Mouse (Mus musculus): ENCODE results near the gene Pbx1.
A peak's percentile ranks its signal among the peaks of the same experiment; 100 is the strongest.
"Not testable (repeated sequence)": the region's sequence is repeated elsewhere in the genome, so short reads cannot be mapped to it uniquely, and the experiment has no call there.

Gene Pbx1

GRCm38 (mm10) chr1:168432232-168432280 lies at the start of gene Pbx1:
TSS of gene Pbx1 (minus strand) at chr1:168432270.
- DNase-seq (ENCODE audit: low read depth), result not testable (repeated sequence)

DNA sequence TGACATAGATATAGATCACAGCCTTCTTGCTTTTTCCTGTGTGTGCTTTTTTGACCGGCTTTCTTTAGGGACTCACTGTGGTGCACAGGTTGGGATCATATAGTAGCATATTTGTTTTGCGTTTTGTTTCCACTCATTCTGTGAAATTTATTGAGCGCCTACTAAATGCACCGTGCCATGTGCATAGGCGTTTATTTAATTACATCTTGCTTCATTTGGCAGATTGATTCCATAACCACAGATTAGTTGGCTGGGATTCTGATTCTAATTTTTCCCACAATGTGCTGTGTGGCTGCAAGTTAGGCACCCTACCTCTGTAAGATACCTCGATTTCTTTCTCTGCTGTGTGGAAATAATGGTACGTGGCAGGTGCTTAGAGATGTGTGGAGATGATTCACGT lies 47.6 kb upstream of the Pbx1 start:
- DNase-seq (ENCODE audit: low read depth), result no peak

DNA sequence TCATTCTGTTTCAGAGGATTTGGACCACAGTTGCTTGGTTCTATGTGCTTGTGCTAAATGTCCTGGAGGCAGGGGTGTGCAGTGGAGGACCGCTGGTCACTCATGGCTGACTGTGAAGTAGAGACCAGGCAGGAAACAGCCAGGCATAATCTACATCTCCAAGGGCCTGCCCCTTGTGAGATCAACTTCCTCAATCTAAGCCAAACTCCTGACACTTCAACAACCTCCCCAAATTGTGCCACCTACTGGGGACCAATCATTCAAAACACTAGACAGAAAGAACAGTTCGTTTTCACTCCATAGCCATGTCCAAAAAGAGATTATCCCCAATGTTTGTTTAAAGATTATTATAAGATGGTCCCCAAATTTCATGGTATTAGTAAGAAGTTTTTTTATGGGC lies 46.8 kb upstream of the Pbx1 start:
- no peak for DNase-seq (ENCODE audit: low read depth)

- DNase-seq (ENCODE audit: low read depth), result no peak
These were observed 44.8 kb upstream of the Pbx1 start for GRCm38 (mm10) chr1:168476917-168477316.

DNA sequence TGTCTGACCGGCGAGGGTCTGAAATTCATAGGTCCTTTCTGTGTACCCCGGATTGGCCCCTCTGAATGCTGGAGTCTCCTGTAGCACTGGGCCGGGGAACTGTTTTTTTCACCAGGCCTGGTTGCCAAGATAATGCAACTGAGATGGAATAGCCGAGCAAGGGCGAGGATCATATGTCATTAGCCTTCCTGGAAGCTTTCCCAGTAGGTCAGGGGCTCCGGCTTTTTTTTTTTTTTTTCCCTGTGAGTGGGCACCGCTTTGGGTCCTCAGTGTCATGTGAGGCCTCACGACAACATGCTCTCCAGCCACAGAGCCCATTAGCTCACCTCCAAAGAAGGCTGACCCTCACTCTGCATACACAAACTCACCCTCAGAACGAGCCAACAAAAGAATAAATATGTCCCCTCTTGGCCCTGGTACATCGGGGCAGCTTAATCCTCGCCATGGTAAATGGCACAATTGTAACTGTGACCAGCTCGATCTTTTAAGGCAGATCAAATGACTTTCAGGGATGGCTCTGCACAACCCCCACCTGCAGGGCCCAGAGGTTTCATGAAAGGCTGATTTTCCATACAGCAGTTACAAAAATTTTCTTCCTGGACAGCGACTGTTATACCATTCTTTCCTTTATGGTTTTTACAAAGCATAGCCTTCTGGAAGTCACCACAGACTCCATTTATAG lies 44.3 kb upstream of the Pbx1 start:
- DNase-seq (ENCODE audit: low read depth), result no peak

DNA sequence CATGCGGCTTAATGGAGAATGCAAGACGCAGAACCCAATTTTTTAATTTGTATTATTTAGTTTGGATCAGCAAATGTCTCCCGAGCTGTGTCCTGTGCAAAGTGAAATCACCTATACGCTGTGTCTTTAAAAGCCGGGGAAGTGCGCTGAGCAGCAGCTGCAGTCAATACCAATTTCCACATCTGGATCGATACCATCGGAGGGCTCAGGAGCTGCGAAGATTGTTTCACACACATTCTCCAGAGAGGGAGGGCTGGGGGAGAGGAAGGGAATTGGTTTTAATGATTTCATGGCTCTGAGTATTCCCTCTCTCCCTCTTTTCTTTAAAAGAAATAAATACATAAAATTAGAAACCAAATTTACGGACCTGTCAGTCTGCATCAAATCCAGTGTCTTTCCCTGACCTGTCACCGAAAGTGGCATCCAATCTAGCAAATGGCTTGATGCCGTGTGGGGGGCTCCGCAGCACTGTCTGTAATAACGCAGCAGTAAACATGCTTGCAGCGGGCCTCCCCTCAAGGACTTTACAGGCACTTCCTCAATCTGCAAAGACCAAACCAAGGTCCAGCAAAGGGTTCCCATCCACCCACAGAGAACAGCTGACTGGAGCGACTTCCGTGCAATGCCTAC lies 43.6 kb upstream of the Pbx1 start:
- DNase-seq (ENCODE audit: low read depth), result no peak

- peak; percentile 9 for DNase-seq (ENCODE audit: low read depth)
These were observed 41.4 kb upstream of the Pbx1 start for GRCm38 (mm10) chr1:168473255-168474069.

GRCm38 (mm10) chr1:168472545-168473254 lies 40.6 kb upstream of the Pbx1 start:
- DNase-seq (ENCODE audit: low read depth), result peak; percentile 5

DNA sequence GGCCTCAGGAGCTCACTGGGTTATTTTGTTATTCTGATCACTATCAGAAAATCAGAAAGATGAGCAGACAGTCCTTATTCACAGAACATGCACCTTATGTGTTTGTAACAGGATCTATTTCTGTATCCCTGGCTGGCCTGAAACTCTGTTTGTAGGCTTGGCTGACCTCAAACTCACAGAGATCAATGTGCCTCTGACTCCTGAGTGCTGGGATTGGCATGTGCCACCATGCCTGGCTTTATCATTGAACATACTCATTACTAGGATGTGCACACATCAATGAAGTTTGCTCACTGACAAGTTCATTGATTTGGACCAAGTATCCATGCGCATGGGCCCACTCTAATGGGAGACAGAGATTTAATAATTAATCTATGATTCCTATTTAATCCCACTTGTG lies 27.4 kb upstream of the Pbx1 start:
- no peak for DNase-seq (ENCODE audit: low read depth)

DNA sequence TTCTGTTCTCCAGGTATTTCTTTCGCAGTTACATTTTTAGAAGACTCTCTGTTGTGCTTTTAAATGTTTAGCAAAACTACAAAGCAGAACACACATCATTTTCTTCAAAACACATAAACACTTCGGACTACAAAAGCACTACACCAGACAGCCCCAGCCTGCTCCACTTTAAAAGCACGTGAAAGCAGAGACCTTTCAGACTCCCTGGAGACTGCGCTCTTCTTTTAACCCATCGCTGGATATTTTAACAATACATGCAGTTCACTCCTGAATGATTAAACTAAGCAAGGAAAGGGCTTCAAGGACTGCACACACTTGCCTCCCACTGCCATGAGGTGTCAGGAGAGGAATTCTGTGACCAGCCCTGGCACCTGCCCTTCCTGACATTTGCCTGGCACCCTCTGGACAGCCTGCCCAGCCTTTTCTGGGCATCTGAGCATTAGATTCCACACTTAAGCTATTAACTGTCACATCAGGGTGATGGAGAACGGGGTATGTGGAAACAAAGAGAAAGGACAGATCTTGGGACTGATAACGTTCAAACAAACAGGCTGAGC lies 25.2 kb upstream of the Pbx1 start:
- no peak for DNase-seq (ENCODE audit: low read depth)

DNA sequence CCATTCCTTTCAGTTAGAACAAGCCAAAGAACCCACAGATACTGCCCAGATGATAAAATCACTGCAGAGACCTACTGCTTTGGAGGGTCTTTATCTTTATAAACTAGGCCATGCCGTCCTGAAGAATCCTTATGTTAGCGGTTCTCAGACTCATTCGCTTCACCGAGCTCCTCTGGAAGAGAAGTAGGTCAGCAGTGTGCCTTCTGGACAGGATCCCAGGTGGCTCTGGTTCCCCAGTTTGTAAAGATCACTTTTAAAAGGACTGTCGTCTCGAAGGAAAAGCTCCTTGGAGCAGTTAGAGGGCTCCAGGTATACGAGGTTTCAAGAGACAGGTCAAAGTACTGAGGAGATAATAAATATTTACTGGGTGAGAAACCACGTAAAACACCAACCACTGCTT lies 23.1 kb upstream of the Pbx1 start:
- DNase-seq (ENCODE audit: low read depth), result no peak

DNA sequence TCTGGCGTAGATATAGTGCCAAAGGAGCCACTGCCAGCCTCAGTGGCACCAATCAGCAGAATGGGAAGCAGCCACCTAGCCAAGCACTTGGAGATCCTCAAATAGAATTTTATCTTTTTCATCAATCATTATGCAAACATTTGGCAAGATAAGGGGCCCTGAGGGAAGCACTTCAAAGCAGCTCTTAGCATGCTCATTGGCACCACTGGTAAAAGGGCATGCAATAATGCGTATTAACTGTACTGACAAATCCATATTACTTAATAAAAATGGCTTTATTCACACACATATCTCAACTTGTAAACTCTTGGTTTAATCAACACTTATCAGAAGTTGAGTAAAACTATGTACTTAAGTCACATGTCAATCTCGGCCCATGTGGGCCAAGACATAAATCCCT lies 1.6 kb upstream of the Pbx1 start:
- DNase-seq (ENCODE audit: low read depth), result no peak

DNA sequence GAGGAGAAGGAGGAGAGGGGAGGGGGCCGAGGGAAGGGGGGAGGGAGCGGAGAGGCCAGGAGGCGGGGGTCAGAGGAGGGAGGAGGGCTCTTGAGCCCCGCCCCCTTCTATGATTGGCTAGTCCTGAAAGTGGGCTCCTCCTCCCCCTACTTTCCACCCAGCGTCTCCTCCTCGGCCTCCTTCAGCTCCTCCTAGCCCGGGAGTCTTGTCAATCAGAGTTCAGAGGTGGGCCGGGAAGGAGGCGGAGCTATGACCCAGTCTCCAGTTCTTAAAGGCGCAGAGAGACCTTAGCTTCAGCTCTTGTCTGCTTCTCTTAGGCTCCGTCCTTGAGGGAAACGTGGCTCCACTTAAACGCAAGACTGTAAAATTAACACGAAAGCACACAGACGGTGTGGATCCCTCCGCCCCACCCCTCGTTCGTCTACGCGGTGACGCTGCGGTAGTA lies 233 bp upstream of the Pbx1 start:
- DNase-seq (ENCODE audit: low read depth), result peak; percentile 99

- no peak for DNase-seq (ENCODE audit: low read depth)
These were observed 299 bp downstream of the Pbx1 start for GRCm38 (mm10) chr1:168431711-168432231.

GRCm38 (mm10) chr1:168430868-168431710 lies 981 bp downstream of the Pbx1 start:
- no peak for DNase-seq (ENCODE audit: low read depth)

GRCm38 (mm10) chr1:168429856-168430644 lies 2.0 kb downstream of the Pbx1 start:
- no peak for DNase-seq (ENCODE audit: low read depth)

- DNase-seq (ENCODE audit: low read depth), result no peak
These were observed 2.7 kb downstream of the Pbx1 start for GRCm38 (mm10) chr1:168429406-168429805.

GRCm38 (mm10) chr1:168428255-168428654 lies 3.8 kb downstream of the Pbx1 start:
- DNase-seq (ENCODE audit: low read depth), result no peak

DNA sequence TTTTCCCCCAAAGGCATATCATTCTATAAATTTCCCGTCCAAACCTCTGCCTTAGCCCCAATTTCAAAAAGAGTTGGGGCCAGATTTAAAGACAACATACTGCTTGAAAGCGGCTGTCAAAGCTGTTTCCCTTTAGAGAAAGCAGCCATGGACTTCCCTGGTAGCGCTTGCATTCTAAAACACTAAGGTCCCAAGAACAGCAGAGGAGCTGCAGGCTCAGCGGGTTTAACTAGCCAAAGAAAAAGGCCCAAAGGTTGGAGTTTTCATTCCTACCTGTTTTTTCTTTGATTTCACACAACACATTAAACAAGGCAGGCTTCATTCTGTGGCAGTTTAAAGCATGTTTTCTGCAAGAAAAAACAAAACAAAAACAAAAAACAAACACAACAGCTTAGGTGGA lies 4.5 kb downstream of the Pbx1 start:
- no peak for DNase-seq (ENCODE audit: low read depth)

DNA sequence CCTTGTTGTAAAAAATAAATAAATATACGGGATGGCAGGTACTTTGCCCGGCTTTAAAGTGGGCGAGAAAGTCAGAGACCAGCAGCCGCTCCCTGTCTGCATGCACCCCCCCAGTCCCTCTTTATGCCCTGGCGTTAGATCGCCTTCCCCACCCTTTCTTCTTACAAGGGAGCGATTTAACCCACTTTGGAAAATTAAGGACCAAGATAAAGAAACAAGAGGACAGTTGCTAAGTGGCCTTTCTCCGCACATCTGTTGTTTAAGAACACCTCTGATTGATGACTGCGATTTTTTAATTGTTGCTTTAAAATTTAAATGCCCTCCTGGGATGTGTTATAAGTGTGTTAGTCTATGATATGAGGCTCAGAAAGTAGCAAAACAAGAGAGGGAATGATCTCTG lies 5.2 kb downstream of the Pbx1 start:
- DNase-seq (ENCODE audit: low read depth), result no peak

DNA sequence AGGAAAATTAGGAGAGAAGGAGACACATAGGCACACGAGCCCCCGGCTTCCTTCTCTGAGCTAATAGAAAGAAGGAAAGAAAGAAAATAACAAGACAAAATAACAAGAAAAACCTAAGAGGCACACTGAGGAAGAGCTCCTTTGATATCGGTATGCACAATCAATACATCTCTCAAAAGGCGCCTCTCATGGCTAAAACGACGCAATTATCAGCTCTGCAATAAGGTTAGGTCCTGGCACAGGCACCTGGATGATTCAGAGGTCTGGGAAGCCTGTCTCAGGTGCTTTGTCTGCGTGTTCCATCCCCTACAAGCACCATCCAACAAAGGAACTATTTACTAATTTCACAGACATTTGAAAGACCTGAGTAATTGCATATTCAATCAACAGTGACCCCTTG lies 5.8 kb downstream of the Pbx1 start:
- no peak for DNase-seq (ENCODE audit: low read depth)
